Comparison of ENCODE assay signal across 8 mouse cellular contexts in the genomic region with DNA sequence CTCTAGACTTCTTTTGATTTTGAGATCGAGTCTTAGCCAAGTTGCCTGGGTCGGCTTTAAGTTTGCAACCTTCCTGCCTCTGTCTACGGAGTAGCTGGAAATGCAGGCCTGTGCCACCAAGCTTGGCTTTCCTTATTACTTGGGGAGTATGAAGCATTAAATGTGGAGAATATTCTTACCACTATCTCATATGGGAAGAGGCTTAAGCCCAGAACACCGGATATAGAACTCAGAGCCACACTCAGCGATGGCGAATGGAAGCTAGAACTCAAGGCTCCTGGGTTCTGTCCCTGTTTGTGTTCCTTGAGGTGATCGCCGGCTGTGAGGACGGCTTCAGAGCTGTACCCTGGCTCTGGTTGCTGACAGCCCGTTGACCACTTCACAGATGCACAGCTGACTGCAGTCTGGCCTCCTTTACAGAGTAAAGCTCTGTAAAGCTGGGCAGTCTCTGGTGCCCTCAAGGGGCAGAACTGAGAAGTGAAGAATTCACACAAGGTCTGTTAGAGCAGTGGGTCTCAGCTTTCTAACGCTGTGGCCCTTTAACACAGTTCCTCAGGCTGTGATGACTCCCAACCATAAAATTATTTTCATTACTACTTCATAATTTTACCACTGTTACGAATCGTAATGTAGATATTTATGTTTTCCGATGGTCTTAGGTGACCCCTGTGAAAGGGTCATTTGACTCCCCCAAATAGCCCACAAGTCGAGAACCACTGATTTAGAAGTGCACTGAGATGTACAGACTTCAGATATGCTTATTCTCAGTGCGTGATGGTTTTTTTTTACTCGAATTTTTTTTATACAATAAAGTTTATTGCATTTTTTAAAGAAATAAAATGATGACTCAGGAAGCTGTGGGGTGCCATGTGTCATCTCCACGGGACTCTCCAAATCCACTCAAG. TPM values are rescaled to one million over a fixed set of nuclear protein-coding genes. Genes with fewer than 3 reads are reported as not detected.
DNase-seq lines count a peak whose midpoint lies in the region; ATAC-seq and TF ChIP-seq lines count a peak whose summit lies in the region.
"Had no signal": no experiment of that assay in that cellular context is flagged by ENCODE, and none has a peak within 500 bp of the region (broad histone marks: within the 10 kb centered on the region; RNA-seq: fewer than 3 reads in every experiment).

No protein-coding gene starts in this region.

- DNase-seq in adrenal gland, adult 18-20 months (ENCODE audit: low spot score in 2 of 2): peak; percentile 52 to 57
- DNase-seq in cerebellum, postnatal 36 days: peak; percentile 71 to 75
- peak; percentile 50 to 69 for DNase-seq in frontal cortex, postnatal 14 days (ENCODE audit: low spot score in 2 of 2)
- DNase-seq in hindlimb bud, embryonic 11.5 days (ENCODE audit: extremely low spot score, low read depth, low spot score): peak; percentile 64
- DNase-seq in left cerebral cortex, adult 2 months (ENCODE audit: extremely low spot score in 1 of 2, low spot score in 2 of 2): peak; percentile 66 to 78
- DNase-seq in right cerebral cortex, postnatal 10 days (ENCODE audit: low spot score in 2 of 2): peak; percentile 82 to 87

- peak; percentile 95 for TF ChIP-seq CTCF in left cerebral cortex, adult 2 months (IDR thresholded peaks at IDR 0.05)

- H3K4me3 ChIP-seq in left cerebral cortex, adult 2 months: no peak overlapping the region

- H3K27ac ChIP-seq in left cerebral cortex, adult 2 months: no peak overlapping the region
- H3K27ac ChIP-seq: macrophage had no signal

- intact Hi-C loops in left cerebral cortex, adult 2 months (cut with DNase I): loop anchor here (1.0 kb wide), 2 partner anchors 321 to 395 kb away; no protein-coding TSS in a partner anchor

- peak; percentile 72 for ATAC-seq in megakaryocyte progenitor cell, adult 5-6 weeks (replicated peaks; ENCODE audit: poor library complexity)

RNA-seq across cellular contexts. Expression of a gene that starts 23.6 kb away (rescaled TPM):
- 10 to 100 TPM; 15.7 to 19.7 TPM for total RNA-seq in adrenal gland, adult 18-20 months (2021)
- 100 to 1,000 TPM; 197 to 233 TPM for total RNA-seq in left cerebral cortex, adult 2 months (2021)
- 9.9 and 12.4 TPM in 2 replicates for total RNA-seq in megakaryocyte progenitor cell, adult 5-6 weeks (2015)
- 5.8 and 10.3 TPM in 2 replicates for total RNA-seq in megakaryocyte progenitor cell, adult 5-6 weeks (2017)

RNA-seq across cellular contexts. Expression of a gene that starts 31.1 kb away (rescaled TPM):
- 1 to 10 TPM; 5.1 to 5.2 TPM for total RNA-seq in adrenal gland, adult 18-20 months (2021)
- 1 to 10 TPM; 2.9 to 3.2 TPM for total RNA-seq in left cerebral cortex, adult 2 months (2021)
- 0.67 and 1.3 TPM in 2 replicates for total RNA-seq in megakaryocyte progenitor cell, adult 5-6 weeks (2015)
- 1.8 and 2.0 TPM in 2 replicates for total RNA-seq in megakaryocyte progenitor cell, adult 5-6 weeks (2017)

Comparison
In these comparisons a context has a peak if more than half of its experiments do, and no peak if none do; other contexts are left out.
1. RNA of a gene that starts 23.6 kb away (total RNA-seq): 197 to 233 TPM in left cerebral cortex, adult 2 months; 15.7 to 19.7 TPM in adrenal gland, adult 18-20 months and 5.8 to 12.4 TPM in megakaryocyte progenitor cell, adult 5-6 weeks; every median in the first group is over 4 times any median in the second.
2. Peak in every context shown above with its lines, with median percentiles within 50 percentile points of each other: DNase-seq.